21 mouse cellular contexts compared by ENCODE assay signal in the genomic region with DNA sequence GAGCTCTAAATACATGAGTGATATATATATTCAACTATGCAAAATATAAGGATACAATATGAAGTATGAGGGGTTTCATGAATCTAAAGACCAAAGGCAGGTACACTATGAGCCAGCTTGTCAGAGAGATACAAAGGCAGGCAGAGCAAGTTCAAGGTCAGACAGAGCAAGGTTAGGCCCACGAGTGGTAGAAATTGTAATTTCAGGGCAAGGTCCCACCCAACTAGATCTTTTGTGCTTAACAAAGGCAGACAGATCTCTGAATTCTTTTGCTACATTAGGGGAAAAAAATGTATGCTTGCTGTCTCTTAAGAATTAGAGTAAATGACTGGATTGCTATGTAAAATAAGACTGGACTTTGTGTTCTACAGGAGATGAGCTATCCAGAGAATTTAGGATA. TPM values are rescaled to one million over a fixed set of nuclear protein-coding genes. Genes with fewer than 3 reads are reported as not detected.
"Had no signal": no experiment of that assay in that cellular context is flagged by ENCODE, and none has a peak within 500 bp of the region (broad histone marks: within the 10 kb centered on the region; RNA-seq: fewer than 3 reads in every experiment).

No protein-coding gene starts in this region.

- DNase-seq: kidney, postnatal 10 days; kidney, postnatal 36 days; left cerebral cortex, postnatal 4 days; liver, postnatal 0 days; lung, embryonic 14.5 days; thymus, adult 18-20 months; thymus, postnatal 36 days had no signal

- H3K9ac ChIP-seq: kidney, embryonic 15.5 days; limb, embryonic 12.5 days; limb, embryonic 15.5 days; liver, embryonic 14.5 days; liver, postnatal 0 days; lung, embryonic 14.5 days; midbrain, embryonic 13.5 days had no signal

- ATAC-seq: liver, postnatal 0 days; lung, postnatal 0 days; midbrain, embryonic 13.5 days had no signal

- H3K4me2 ChIP-seq: kidney, embryonic 15.5 days; limb, embryonic 12.5 days; limb, embryonic 15.5 days; liver, embryonic 11.5 days; lung, embryonic 14.5 days; midbrain, embryonic 13.5 days had no signal

- H3K36me3 ChIP-seq: kidney, embryonic 15.5 days; limb, embryonic 12.5 days; limb, embryonic 15.5 days; midbrain, embryonic 10.5 days; midbrain, embryonic 13.5 days had no signal

- H3K27ac ChIP-seq: kidney, embryonic 15.5 days; limb, embryonic 12.5 days; limb, embryonic 15.5 days; liver, embryonic 14.5 days; macrophage; midbrain, embryonic 10.5 days; midbrain, embryonic 13.5 days had no signal

- H3K9me3 ChIP-seq: kidney, embryonic 15.5 days; limb, embryonic 12.5 days; limb, embryonic 15.5 days; midbrain, embryonic 10.5 days; midbrain, embryonic 13.5 days had no signal

- H3K4me3 ChIP-seq: kidney, embryonic 15.5 days; limb, embryonic 12.5 days; limb, embryonic 15.5 days; midbrain, embryonic 10.5 days; midbrain, embryonic 13.5 days had no signal

- H3K27me3 ChIP-seq: kidney, embryonic 15.5 days; limb, embryonic 12.5 days; limb, embryonic 15.5 days; midbrain, embryonic 13.5 days had no signal

RNA-seq across cellular contexts. Expression of a gene that starts 3.6 kb away (rescaled TPM):
- polyA plus RNA-seq: limb, embryonic 15.5 days; liver, embryonic 11.5 days; liver, embryonic 14.5 days; liver, postnatal 0 days; lung, embryonic 14.5 days; neural tube, embryonic 11.5 days; small intestine, adult 2 months; spleen, adult 2 months; stomach, embryonic 16.5 days; urinary bladder, adult 2 months had no signal
